Mouse (Mus musculus) kidney, adult 2 months (tissue): ENCODE data around the gene Sh2b1.
A peak's percentile ranks its signal among the peaks of the same experiment; 100 is the strongest.

Experiments
- CTCF ChIP-seq: fragments of 200-500 bp; conservative IDR thresholded peaks from 2 replicates; pipeline ENCODE4 v1.5.1; 2011; ENCODE audit warnings: low read depth, mild to moderate bottlenecking, control low read depth, low read length, moderate library complexity, mixed read lengths; ENCODE audit not compliant: insufficient read depth, insufficient read length
- POLR2A ChIP-seq: fragments of 200-500 bp; IDR thresholded peaks from one replicate; pipeline ENCODE4 v1.6.1; 2011; ENCODE audit warnings: low read depth, low read length, control low read depth

- TF ChIP-seq CTCF (no peak), POLR2A (peak; percentile 1)
Measured at GRCm38 (mm10) chr7:126502023-126502741, 27.0 kb upstream of the Sh2b1 start.
